ENCODE assay signal across 22 mouse cellular contexts in genomic region chr3:80396240-80396639, GRCm38 (mm10).
DNase-seq lines count a peak whose midpoint lies in the region; ATAC-seq and TF ChIP-seq lines count a peak whose summit lies in the region.
"Had no signal": no experiment of that assay in that cellular context is flagged by ENCODE, and none has a peak within 500 bp of the region (broad histone marks: within the 10 kb centered on the region; RNA-seq: fewer than 3 reads in every experiment).

No protein-coding gene starts in this region.

- 0 out of 2 replicates have a peak, but pooled peaks have one; percentile 42 for ATAC-seq in hindbrain, embryonic 15.5 days (ENCODE audit: low FRiP score, low read depth)
- no peak for ATAC-seq in hindbrain, embryonic 11.5 days (ENCODE audit: low FRiP score)
- ATAC-seq in forebrain, embryonic 14.5 days: peak; percentile 77
- no peak for ATAC-seq in midbrain, postnatal 0 days (ENCODE audit: low FRiP score)
- ATAC-seq: liver, embryonic 12.5 days had no signal

- H3K27me3 ChIP-seq in hindbrain, embryonic 15.5 days: no peaks in the 10 kb centered on the region
- H3K27me3 ChIP-seq in hindbrain, embryonic 11.5 days (ENCODE audit: control insufficient read depth, insufficient read depth, low read length): no peaks in the 10 kb centered on the region
- no peaks in the 10 kb centered on the region for H3K27me3 ChIP-seq in forebrain, embryonic 14.5 days (replicated peaks; ENCODE audit: control insufficient read depth, insufficient read depth, low read length)
- no peaks in the 10 kb centered on the region for H3K27me3 ChIP-seq in midbrain, postnatal 0 days (ENCODE audit: insufficient read depth, low read length)
- H3K27me3 ChIP-seq: limb, embryonic 12.5 days; liver, embryonic 12.5 days; megakaryocyte, embryonic 14.5 days had no signal

- WGBS in hindbrain, embryonic 15.5 days: 46% methylated on average over 4 of the region's 4 CpGs
- WGBS in hindbrain, embryonic 11.5 days: 73% methylated on average over 4 of the region's 4 CpGs
- 22% methylated on average over 4 of the region's 4 CpGs for WGBS in forebrain, embryonic 14.5 days
- WGBS in midbrain, postnatal 0 days: 33% methylated on average over 4 of the region's 4 CpGs

- H3K27ac ChIP-seq in hindbrain, embryonic 15.5 days (replicated peaks): no peak overlapping the region
- H3K27ac ChIP-seq in hindbrain, embryonic 11.5 days (ENCODE audit: low read depth, low read length): no peak overlapping the region
- no peak overlapping the region for H3K27ac ChIP-seq in forebrain, embryonic 14.5 days (ENCODE audit: low read depth, low read length)
- H3K27ac ChIP-seq in midbrain, postnatal 0 days (ENCODE audit: low read depth, low read length): no peak overlapping the region
- H3K27ac ChIP-seq: kidney, postnatal 0 days; left cerebral cortex, adult 2 months; limb, embryonic 12.5 days; liver, embryonic 12.5 days had no signal

- no peaks in the 10 kb centered on the region for H3K4me1 ChIP-seq in hindbrain, embryonic 15.5 days (replicated peaks)
- no peaks in the 10 kb centered on the region for H3K4me1 ChIP-seq in hindbrain, embryonic 11.5 days (replicated peaks; ENCODE audit: control insufficient read depth, insufficient read depth, low read length)
- no peaks in the 10 kb centered on the region for H3K4me1 ChIP-seq in forebrain, embryonic 14.5 days (ENCODE audit: control insufficient read depth, insufficient read depth, low read length)
- H3K4me1 ChIP-seq in midbrain, postnatal 0 days (ENCODE audit: insufficient read depth, low read length): no peaks in the 10 kb centered on the region
- H3K4me1 ChIP-seq: limb, embryonic 12.5 days; liver, embryonic 12.5 days; megakaryocyte, embryonic 14.5 days had no signal

- H3K36me3 ChIP-seq in hindbrain, embryonic 15.5 days: no peaks in the 10 kb centered on the region
- no peaks in the 10 kb centered on the region for H3K36me3 ChIP-seq in hindbrain, embryonic 11.5 days (ENCODE audit: control insufficient read depth, insufficient read depth, low read length)
- no peaks in the 10 kb centered on the region for H3K36me3 ChIP-seq in forebrain, embryonic 14.5 days (ENCODE audit: control insufficient read depth, insufficient read depth, low read length)
- H3K36me3 ChIP-seq in midbrain, postnatal 0 days (ENCODE audit: insufficient read depth, low read length): no peaks in the 10 kb centered on the region
- H3K36me3 ChIP-seq: limb, embryonic 12.5 days; liver, embryonic 12.5 days had no signal

- no peak for TF ChIP-seq CTCF in midbrain, postnatal 0 days (IDR thresholded peaks at IDR 0.05)

- no peak overlapping the region for H3K9ac ChIP-seq in hindbrain, embryonic 15.5 days
- H3K9ac ChIP-seq in hindbrain, embryonic 11.5 days (ENCODE audit: low read depth, low read length): no peak overlapping the region
- H3K9ac ChIP-seq in forebrain, embryonic 14.5 days (ENCODE audit: low read length): no peak overlapping the region
- no peak overlapping the region for H3K9ac ChIP-seq in midbrain, postnatal 0 days (replicated peaks; ENCODE audit: low read length, poor library complexity, severe bottlenecking)
- H3K9ac ChIP-seq: limb, embryonic 12.5 days; liver, embryonic 12.5 days had no signal

- no peak overlapping the region for H3K4me3 ChIP-seq in hindbrain, embryonic 15.5 days
- no peak overlapping the region for H3K4me3 ChIP-seq in hindbrain, embryonic 11.5 days (ENCODE audit: low read depth, low read length)
- H3K4me3 ChIP-seq in forebrain, embryonic 14.5 days (ENCODE audit: low read depth, low read length): no peak overlapping the region
- H3K4me3 ChIP-seq in midbrain, postnatal 0 days (ENCODE audit: low read depth, low read length): no peak overlapping the region
- H3K4me3 ChIP-seq: left cerebral cortex, adult 2 months; limb, embryonic 12.5 days; liver, embryonic 12.5 days; megakaryocyte, embryonic 14.5 days; myocyte had no signal

- no peak overlapping the region for H3K4me2 ChIP-seq in hindbrain, embryonic 15.5 days
- no peak overlapping the region for H3K4me2 ChIP-seq in hindbrain, embryonic 11.5 days (replicated peaks; ENCODE audit: low read depth, low read length)
- H3K4me2 ChIP-seq in forebrain, embryonic 14.5 days (ENCODE audit: low read length): no peak overlapping the region
- no peak overlapping the region for H3K4me2 ChIP-seq in midbrain, postnatal 0 days (ENCODE audit: low read depth, low read length, poor library complexity, severe bottlenecking)
- H3K4me2 ChIP-seq: heart, embryonic 11.5 days; limb, embryonic 12.5 days; liver, embryonic 12.5 days had no signal

- DNase-seq in hindbrain, embryonic 11.5 days (ENCODE audit: low spot score): no peak
- peak; percentile 12 for DNase-seq in brain, adult 2 months (ENCODE audit: low read depth, low spot score)
- peak; percentile 50 for DNase-seq in forebrain, embryonic 14.5 days (ENCODE audit: low spot score)
- peak; percentile 49 for DNase-seq in midbrain, postnatal 0 days (ENCODE audit: low spot score)
- DNase-seq in gastrocnemius, adult 8-10 months (ENCODE audit: low spot score in 2 of 2): no peak
- no peak for DNase-seq in layer of hippocampus, adult 9-10 months (ENCODE audit: low spot score)
- DNase-seq: B cell, adult 2 months; cerebellum, postnatal 36 days; heart, postnatal 10 days; kidney, adult 18-20 months; lung, adult 2 months; right cerebral cortex, postnatal 14 days; spleen, adult 18-20 months; thymus, adult 2 months had no signal

- H3K9me3 ChIP-seq in hindbrain, embryonic 15.5 days: no peaks in the 10 kb centered on the region
- H3K9me3 ChIP-seq in hindbrain, embryonic 11.5 days (ENCODE audit: control insufficient read depth, low read length): no peaks in the 10 kb centered on the region
- H3K9me3 ChIP-seq in forebrain, embryonic 14.5 days (replicated peaks; ENCODE audit: control insufficient read depth, low read length): no peaks in the 10 kb centered on the region
- H3K9me3 ChIP-seq in midbrain, postnatal 0 days (ENCODE audit: low read length): no peaks in the 10 kb centered on the region
- H3K9me3 ChIP-seq: limb, embryonic 12.5 days; liver, embryonic 12.5 days; megakaryocyte, embryonic 14.5 days had no signal

Comparison
In these comparisons a context has a peak if more than half of its experiments do, and no peak if none do; other contexts are left out.
1. ATAC-seq: peak in hindbrain, embryonic 15.5 days (single experiment) and forebrain, embryonic 14.5 days (single experiment); none in hindbrain, embryonic 11.5 days (single experiment) and midbrain, postnatal 0 days (single experiment).
2. DNase-seq: peak in brain, adult 2 months (single experiment), forebrain, embryonic 14.5 days (single experiment) and midbrain, postnatal 0 days (single experiment); none in hindbrain, embryonic 11.5 days (single experiment), gastrocnemius, adult 8-10 months (0 of 2) and layer of hippocampus, adult 9-10 months (single experiment).